Mouse (Mus musculus) liver, embryonic 16.5 days (tissue): ENCODE data around the gene Rpl41. TPM values are rescaled to one million over a fixed set of nuclear protein-coding genes. Genes with fewer than 3 reads are reported as not detected.

Experiments
- ATAC-seq: fragments of 200-750 bp; cut with Nextera tagmentation; 2 replicates; pipeline ENCODE4 v1.8.0; 2017; ENCODE audit warnings: low read depth, mild to moderate bottlenecking, moderate number of reproducible peaks, moderate library complexity
- H3K27ac ChIP-seq: fragments of 300-500 bp; sonication (generic); 2 replicates; pipeline ENCODE4 v1.5.1; 2014; ENCODE audit warnings: mild to moderate bottlenecking, low read length
- H3K27me3 ChIP-seq: fragments of 300-500 bp; sonication (generic); 2 replicates; pipeline ENCODE4 v1.6.1; 2014; ENCODE audit warnings: low read depth, low read length, mixed read lengths; ENCODE audit not compliant: control insufficient read depth, insufficient read depth
- H3K36me3 ChIP-seq: fragments of 300-500 bp; sonication (generic); 2 replicates; pipeline ENCODE4 v1.6.1; 2014; ENCODE audit warnings: mild to moderate bottlenecking; ENCODE audit not compliant: control insufficient read depth, insufficient read depth
- H3K4me1 ChIP-seq: fragments of 300-500 bp; sonication (generic); 2 replicates; pipeline ENCODE4 v1.6.1; 2014; ENCODE audit warnings: low read depth, low read length, mixed read lengths; ENCODE audit not compliant: control insufficient read depth
- H3K4me2 ChIP-seq: fragments of 300-500 bp; sonication (generic); 2 replicates; pipeline ENCODE4 v1.6.1; 2014; ENCODE audit warnings: low read depth, low read length, mixed read lengths
- H3K4me3 ChIP-seq: fragments of 300-500 bp; sonication (generic); 2 replicates; pipeline ENCODE4 v1.5.1; 2014; ENCODE audit warnings: low read depth, mild to moderate bottlenecking, low read length
- H3K9ac ChIP-seq: fragments of 300-500 bp; sonication (generic); 2 replicates; pipeline ENCODE4 v1.6.1; 2014; ENCODE audit warnings: low read depth, low read length
- H3K9me3 ChIP-seq: fragments of 300-500 bp; sonication (generic); replicated peaks from 2 replicates; pipeline ENCODE4 v1.6.1; 2016; ENCODE audit warnings: low read length; ENCODE audit not compliant: control insufficient read depth
- WGBS: fragments of 180-500 bp; shearing (Covaris S2); extraction: QIAGEN DNeasy Blood & Tissue Kit; methylation state at CpG from one replicate; pipeline ENCODE4 v1.1.7; 2014; ENCODE audit not compliant: insufficient replicate concordance; 5-methylcytosine and 5-hydroxymethylcytosine counted together
- polyA plus RNA-seq: library from polyadenylated mRNA; unstranded; fragments of >200 nt; fragmentation: Nextera tagmentation; extraction: Ambion mirVana; gene quantifications from 2 replicates; pipeline ENCODE4 v1.2.1, GENCODE M21; 2015

The Rpl41 gene
- 2,106 and 2,245 TPM in 2 replicates for polyA plus RNA-seq

- Histone ChIP-seq H3K9me3 (no peaks in the 10 kb centered on the region), H3K4me1 (peaks cover 12% of the 10 kb centered on the region), H3K27ac (peak within 1 kb of the TSS; percentile 83), H3K4me2 (peak within 1 kb of the TSS; percentile 86), H3K9ac (peak within 1 kb of the TSS; percentile 76), H3K4me3 (peak within 1 kb of the TSS; percentile 75), H3K36me3 (peaks cover 15% of the 10 kb centered on the region), H3K27me3 (no peaks in the 10 kb centered on the region)
- peak; percentile 84 for ATAC-seq
- WGBS = 0% methylated on average over 31 of the region's 31 CpGs
Measured at GRCm38 (mm10) chr10:128548947-128549681, at the start of gene Rpl41. TSS of gene Rpl41 (minus strand) at chr10:128549305.

DNA sequence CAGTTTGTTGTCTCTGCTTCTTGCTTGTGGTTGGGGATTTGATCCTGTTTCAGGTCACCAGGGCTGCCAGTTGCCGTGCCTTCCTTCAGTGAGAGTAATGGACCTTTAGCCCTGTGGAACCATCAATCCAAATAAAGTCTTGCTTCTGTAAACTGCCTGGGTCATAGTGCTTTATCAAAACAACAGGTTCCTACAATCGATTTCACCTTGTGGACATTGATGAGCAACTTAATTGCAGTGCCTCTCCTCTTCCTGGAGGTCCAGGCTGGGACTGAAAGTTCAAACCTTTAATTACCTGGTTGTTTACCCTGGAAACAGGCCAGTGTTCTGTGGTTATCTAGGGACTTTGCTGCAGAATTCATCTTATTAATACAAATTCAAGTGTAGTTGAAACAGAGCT, 49.4 kb upstream of the Rpl41 start:
- H3K4me2 ChIP-seq = no peak overlapping the region
- no peak overlapping the region for H3K9ac ChIP-seq
- 35% methylated on average over 2 of the region's 2 CpGs for WGBS
- no peaks in the 10 kb centered on the region for H3K36me3 ChIP-seq
- ATAC-seq = no peak
- no peak overlapping the region for H3K27ac ChIP-seq
- H3K4me1 ChIP-seq = no peaks in the 10 kb centered on the region
- no peaks in the 10 kb centered on the region for H3K27me3 ChIP-seq
- no peak overlapping the region for H3K4me3 ChIP-seq
- H3K9me3 ChIP-seq = no peaks in the 10 kb centered on the region

- no peak overlapping the region for H3K27ac ChIP-seq
- no peaks in the 10 kb centered on the region for H3K9me3 ChIP-seq
- WGBS = 48% methylated on average over 5 of the region's 5 CpGs
- peaks cover 34% of the 10 kb centered on the region for H3K27me3 ChIP-seq
- ATAC-seq = no peak
- no peak overlapping the region for H3K4me3 ChIP-seq
- peaks cover 11% of the 10 kb centered on the region for H3K4me1 ChIP-seq
- no peak overlapping the region for H3K4me2 ChIP-seq
- no peak overlapping the region for H3K9ac ChIP-seq
- H3K36me3 ChIP-seq = no peaks in the 10 kb centered on the region
Measured at GRCm38 (mm10) chr10:128592797-128593196, 43.7 kb upstream of the Rpl41 start.

- no peak for ATAC-seq
- no peak overlapping the region for H3K4me2 ChIP-seq
- H3K4me3 ChIP-seq = no peak overlapping the region
- peaks cover 47% of the 10 kb centered on the region for H3K27me3 ChIP-seq
- WGBS = 38% methylated on average over 6 of the region's 6 CpGs
- peaks cover 16% of the 10 kb centered on the region for H3K4me1 ChIP-seq
- no peak overlapping the region for H3K9ac ChIP-seq
- no peaks in the 10 kb centered on the region for H3K36me3 ChIP-seq
- H3K27ac ChIP-seq = no peak overlapping the region
- no peaks in the 10 kb centered on the region for H3K9me3 ChIP-seq
Measured at GRCm38 (mm10) chr10:128591436-128591835, 42.3 kb upstream of the Rpl41 start.

- Histone ChIP-seq H3K36me3 (no peaks in the 10 kb centered on the region), H3K27ac (no peak overlapping the region), H3K9me3 (no peaks in the 10 kb centered on the region), H3K27me3 (peaks cover 54% of the 10 kb centered on the region), H3K4me2 (peak overlapping the region; percentile 73), H3K4me3 (peak overlapping the region; percentile 60), H3K4me1 (peaks cover 16% of the 10 kb centered on the region), H3K9ac (peak overlapping the region; percentile 47; the same call in 1 of the 2 replicates)
- under 1% methylated on average over 41 of the region's 43 CpGs for WGBS
- ATAC-seq = peak; percentile 11; the same call in 1 of the 2 replicates
Measured at GRCm38 (mm10) chr10:128590193-128590690, 41.1 kb upstream of the Rpl41 start.

- H3K27ac ChIP-seq = peak within 1 kb of the TSS; percentile 67
- peak within 1 kb of the TSS; percentile 73 for H3K4me2 ChIP-seq
- H3K36me3 ChIP-seq = no peaks in the 10 kb centered on the region
- H3K9me3 ChIP-seq = no peaks in the 10 kb centered on the region
- under 1% methylated on average over 43 of the region's 43 CpGs for WGBS
- peak within 1 kb of the TSS; percentile 50 for H3K9ac ChIP-seq
- peaks cover 16% of the 10 kb centered on the region for H3K4me1 ChIP-seq
- H3K27me3 ChIP-seq = peaks cover 58% of the 10 kb centered on the region
- H3K4me3 ChIP-seq = peak within 1 kb of the TSS; percentile 60
- ATAC-seq = peak; percentile 64
Measured at GRCm38 (mm10) chr10:128589464-128590192, 40.5 kb upstream of the Rpl41 start, which contains the start of gene Erbb3. TSS of gene Erbb3 (minus strand) at chr10:128589652.

- Histone ChIP-seq H3K27ac (peak overlapping the region; percentile 67), H3K36me3 (no peaks in the 10 kb centered on the region), H3K4me2 (peak overlapping the region; percentile 73), H3K4me3 (peak overlapping the region; percentile 60), H3K9ac (peak overlapping the region; percentile 50), H3K27me3 (peaks cover 60% of the 10 kb centered on the region), H3K9me3 (no peaks in the 10 kb centered on the region), H3K4me1 (peaks cover 16% of the 10 kb centered on the region)
- 4% methylated on average over 23 of the region's 23 CpGs for WGBS
- ATAC-seq = no peak; the same call in 1 of the 2 replicates
Measured at GRCm38 (mm10) chr10:128588775-128589463, 39.8 kb upstream of the Rpl41 start.

DNA sequence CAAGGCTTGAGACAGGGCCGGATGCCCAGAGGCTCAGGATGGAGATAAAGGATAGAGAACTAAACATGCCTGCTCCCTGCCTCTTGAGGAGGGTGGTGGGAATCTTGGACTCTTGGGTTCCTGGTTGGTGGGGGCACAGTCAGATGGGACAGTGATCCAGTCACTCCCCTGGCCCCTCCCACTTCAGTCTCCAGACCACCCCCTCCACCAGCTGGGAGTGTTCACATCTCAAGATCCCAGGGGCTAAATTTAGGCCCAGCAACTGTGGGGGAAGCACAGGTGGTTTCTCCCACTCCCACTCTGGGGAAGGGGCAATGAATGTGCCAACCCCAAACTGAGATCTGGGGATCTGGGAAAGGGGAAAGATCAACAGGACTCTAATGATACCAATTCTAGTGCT, 39.0 kb upstream of the Rpl41 start:
- no peaks in the 10 kb centered on the region for H3K9me3 ChIP-seq
- H3K4me2 ChIP-seq = peak overlapping the region; percentile 73
- peaks cover 61% of the 10 kb centered on the region for H3K27me3 ChIP-seq
- peaks cover 16% of the 10 kb centered on the region for H3K4me1 ChIP-seq
- 40% methylated on average over 1 of the region's 1 CpGs for WGBS
- H3K4me3 ChIP-seq = peak overlapping the region; percentile 60
- no peaks in the 10 kb centered on the region for H3K36me3 ChIP-seq
- peak overlapping the region; percentile 67 for H3K27ac ChIP-seq
- no peak for ATAC-seq
- H3K9ac ChIP-seq = no peak overlapping the region
